8 mouse cellular contexts compared by ENCODE assay signal in genomic region chr2:142859452-142859851, GRCm38 (mm10). TPM values are rescaled to one million over a fixed set of nuclear protein-coding genes. Genes with fewer than 3 reads are reported as not detected.
A peak's percentile ranks its signal among the peaks of the same experiment; 100 is the strongest.
DNase-seq lines count a peak whose midpoint lies in the region; ATAC-seq and TF ChIP-seq lines count a peak whose summit lies in the region.

No protein-coding gene starts in this region.

- H3K4me3 ChIP-seq in spleen, adult 2 months (ENCODE audit: extremely low read depth, insufficient read depth, insufficient read length): no peak overlapping the region
- no peak overlapping the region for H3K4me3 ChIP-seq in forebrain, embryonic 14.5 days (ENCODE audit: low read depth, low read length)
- no peak overlapping the region for H3K4me3 ChIP-seq in kidney, embryonic 15.5 days (replicated peaks)
- H3K4me3 ChIP-seq in liver, adult 2 months (ENCODE audit: insufficient read depth, low read depth, low read length): no peak overlapping the region

- no peak for DNase-seq in spleen, adult 2 months (ENCODE audit: low read depth in 1 of 2, low spot score in 2 of 2)
- no peak for DNase-seq in spleen, adult 12 weeks (ENCODE audit: low spot score)
- DNase-seq in c-Kit-positive CD71-positive TER-119-negative erythroid progenitor cells, embryonic 14.5 days (ENCODE audit: low read depth): peak; percentile 16
- DNase-seq in forebrain, embryonic 14.5 days (ENCODE audit: low spot score): peak; percentile 71
- peak; percentile 61 for DNase-seq in liver, adult 2 months (ENCODE audit: extremely low read depth, low read depth, low spot score)
- DNase-seq in retina, postnatal 7 days (ENCODE audit: low read depth, low spot score): peak; percentile 38

- no peak overlapping the region for H3K9ac ChIP-seq in forebrain, embryonic 14.5 days (ENCODE audit: low read length)
- no peak overlapping the region for H3K9ac ChIP-seq in kidney, embryonic 15.5 days
- H3K9ac ChIP-seq in liver, adult 2 months (ENCODE audit: low read depth, low read length): no peak overlapping the region

- TF ChIP-seq POLR2A in spleen, adult 2 months (IDR thresholded peaks at IDR 0.05; ENCODE audit: low read depth, low read length): no peak
- TF ChIP-seq POLR2A in liver, adult 2 months (IDR thresholded peaks at IDR 0.05; ENCODE audit: extremely low read depth, insufficient read depth, low read length): no peak

- H3K4me1 ChIP-seq in spleen, adult 2 months (ENCODE audit: control insufficient read depth, insufficient read depth, insufficient read length): no peaks in the 10 kb centered on the region
- no peaks in the 10 kb centered on the region for H3K4me1 ChIP-seq in forebrain, embryonic 14.5 days (ENCODE audit: control insufficient read depth, insufficient read depth, low read length)
- H3K4me1 ChIP-seq in kidney, embryonic 15.5 days: no peaks in the 10 kb centered on the region
- H3K4me1 ChIP-seq in liver, adult 2 months (ENCODE audit: control insufficient read depth, insufficient read depth, low read length): peaks cover 8% of the 10 kb centered on the region

- peak; percentile 17; the same call in 1 of the 2 replicates for TF ChIP-seq CTCF in spleen, adult 2 months (IDR thresholded peaks at IDR 0.05; ENCODE audit: extremely low read depth, insufficient read depth, insufficient read length, insufficient replicate concordance)
- TF ChIP-seq CTCF in liver, adult 2 months (IDR thresholded peaks at IDR 0.05; ENCODE audit: low read depth, low read length): no peak

- H3K79me2 ChIP-seq in liver, adult 2 months (ENCODE audit: control insufficient read depth, insufficient read depth, low read length): no peaks in the 10 kb centered on the region

- peaks cover 1% of the 10 kb centered on the region; the same call in 1 of the 2 replicates for H3K36me3 ChIP-seq in spleen, adult 2 months (ENCODE audit: control insufficient read depth, insufficient read depth, low read length)
- no peaks in the 10 kb centered on the region for H3K36me3 ChIP-seq in forebrain, embryonic 14.5 days (ENCODE audit: control insufficient read depth, insufficient read depth, low read length)
- H3K36me3 ChIP-seq in kidney, embryonic 15.5 days: peaks cover 12% of the 10 kb centered on the region; the same call in 1 of the 2 replicates
- H3K36me3 ChIP-seq in liver, adult 2 months (ENCODE audit: control insufficient read depth, insufficient read depth, low read length): peaks cover 5% of the 10 kb centered on the region

- H3K27me3 ChIP-seq in spleen, adult 2 months (ENCODE audit: control insufficient read depth, insufficient read depth, low read length): no peaks in the 10 kb centered on the region
- no peaks in the 10 kb centered on the region for H3K27me3 ChIP-seq in forebrain, embryonic 14.5 days (replicated peaks; ENCODE audit: control insufficient read depth, insufficient read depth, low read length)
- no peaks in the 10 kb centered on the region for H3K27me3 ChIP-seq in kidney, embryonic 15.5 days
- no peaks in the 10 kb centered on the region for H3K27me3 ChIP-seq in liver, adult 2 months (ENCODE audit: control insufficient read depth, insufficient read depth, low read length)

- WGBS in spleen, adult 2 months: 77% methylated on average over 4 of the region's 4 CpGs
- 59% methylated on average over 4 of the region's 4 CpGs for WGBS in forebrain, embryonic 14.5 days
- 74% methylated on average over 4 of the region's 4 CpGs for WGBS in kidney, embryonic 15.5 days
- 67% methylated on average over 4 of the region's 4 CpGs for WGBS in liver, adult 2 months

- peak; percentile 62 for ATAC-seq in forebrain, embryonic 14.5 days
- ATAC-seq in kidney, embryonic 15.5 days (replicated peaks; ENCODE audit: low FRiP score): peak; percentile 54
- no peak; the same call in 1 of the 2 replicates for ATAC-seq in monocyte, adult 5-6 weeks (replicated peaks; ENCODE audit: insufficient number of reproducible peaks, low FRiP score, low TSS enrichment, poor library complexity, severe bottlenecking)

- no peak overlapping the region for H3K4me2 ChIP-seq in forebrain, embryonic 14.5 days (ENCODE audit: low read length)
- H3K4me2 ChIP-seq in kidney, embryonic 15.5 days: no peak overlapping the region

- H3K27ac ChIP-seq in spleen, adult 2 months (ENCODE audit: insufficient read depth, low read length): no peak overlapping the region
- no peak overlapping the region for H3K27ac ChIP-seq in forebrain, embryonic 14.5 days (ENCODE audit: low read depth, low read length)
- H3K27ac ChIP-seq in kidney, embryonic 15.5 days: no peak overlapping the region
- H3K27ac ChIP-seq in liver, adult 2 months (replicated peaks; ENCODE audit: insufficient read depth, low read depth, low read length): no peak overlapping the region

- H3K9me3 ChIP-seq in forebrain, embryonic 14.5 days (replicated peaks; ENCODE audit: control insufficient read depth, low read length): no peaks in the 10 kb centered on the region
- no peaks in the 10 kb centered on the region for H3K9me3 ChIP-seq in kidney, embryonic 15.5 days (replicated peaks)

RNA-seq across cellular contexts. Expression of gene Kif16b, which starts 41.9 kb away (rescaled TPM):
- 4.6 and 5.6 TPM in 2 replicates for polyA plus RNA-seq in spleen, adult 2 months (2012; rRNA removed)
- polyA plus RNA-seq in forebrain, embryonic 14.5 days (2014; fragmentation: Nextera tagmentation; extraction: Ambion mirVana): 2.3 and 3.0 TPM in 2 replicates
- polyA plus RNA-seq in kidney, embryonic 15.5 days (2015; fragmentation: Nextera tagmentation; extraction: Ambion mirVana): 15.1 and 17.0 TPM in 2 replicates
- total RNA-seq in liver, adult 2 months (2014; rRNA removed): 18.4 and 19.3 TPM in 2 replicates
- polyA plus RNA-seq in liver, adult 2 months (2012; rRNA removed): 5.3 and 5.8 TPM in 2 replicates
- 17.0 to 32.0 TPM (median 18.8 TPM) in 3 replicates for total RNA-seq in monocyte, adult 5-6 weeks (2017)

Comparison
In these comparisons a context has a peak if more than half of its experiments do, and no peak if none do; other contexts are left out.
1. DNase-seq: peak in c-Kit-positive CD71-positive TER-119-negative erythroid progenitor cells, embryonic 14.5 days (single experiment), forebrain, embryonic 14.5 days (single experiment), liver, adult 2 months (single experiment) and retina, postnatal 7 days (single experiment); none in spleen, adult 2 months (0 of 2) and spleen, adult 12 weeks (single experiment).